Mouse (Mus musculus) midbrain, embryonic 14.5 days (tissue): ENCODE measurements around the gene Hoxd8. TPM values are rescaled to one million over a fixed set of nuclear protein-coding genes. Genes with fewer than 3 reads are reported as not detected.

Experiments used
- ATAC-seq: fragments of 200-750 bp; cut with Nextera tagmentation; 2 replicates; pipeline ENCODE4 v1.8.0; 2017; ENCODE audit warnings: moderate number of reproducible peaks, moderate library complexity; ENCODE audit not compliant: low FRiP score, low TSS enrichment
- DNase-seq: peaks from one replicate; pipeline ENCODE4 v3.0.0-alpha.2; 2015
- H3K27ac ChIP-seq: fragments of 300-500 bp; sonication (generic); replicated peaks from 2 replicates; pipeline ENCODE4 v1.5.1; 2014; ENCODE audit warnings: mild to moderate bottlenecking, low read depth, low read length, moderate library complexity
- H3K27me3 ChIP-seq: fragments of 300-500 bp; sonication (generic); 2 replicates; pipeline ENCODE4 v1.6.1; 2014; ENCODE audit warnings: low read length, control low read depth, mixed read lengths; ENCODE audit not compliant: control insufficient read depth, insufficient read depth
- H3K36me3 ChIP-seq: fragments of 300-500 bp; sonication (generic); 2 replicates; pipeline ENCODE4 v1.6.1; 2014; ENCODE audit warnings: low read length, control low read depth; ENCODE audit not compliant: control insufficient read depth, insufficient read depth
- H3K4me1 ChIP-seq: fragments of 300-500 bp; sonication (generic); 2 replicates; pipeline ENCODE4 v1.6.1; 2014; ENCODE audit warnings: mild to moderate bottlenecking, antibody characterized with exemption, low read length, control low read depth; ENCODE audit not compliant: control insufficient read depth, insufficient read depth
- H3K4me2 ChIP-seq: fragments of 300-500 bp; sonication (generic); 2 replicates; pipeline ENCODE4 v1.6.1; 2014; ENCODE audit warnings: mild to moderate bottlenecking, low read length, moderate library complexity
- H3K4me3 ChIP-seq: fragments of 300-500 bp; sonication (generic); replicated peaks from 2 replicates; pipeline ENCODE4 v1.5.1; 2014; ENCODE audit warnings: low read depth, low read length
- H3K9ac ChIP-seq: fragments of 300-500 bp; sonication (generic); replicated peaks from 2 replicates; pipeline ENCODE4 v1.6.1; 2014; ENCODE audit warnings: mild to moderate bottlenecking, low read length, moderate library complexity
- H3K9me3 ChIP-seq: fragments of 300-500 bp; sonication (generic); 2 replicates; pipeline ENCODE4 v1.6.1; 2016; ENCODE audit warnings: low read length, control low read depth, mixed read lengths; ENCODE audit not compliant: control insufficient read depth
- WGBS: fragments of 180-500 bp; shearing (Covaris S2); extraction: QIAGEN DNeasy Blood & Tissue Kit; methylation state at CpG from one replicate; pipeline ENCODE4 v1.1.7; 2014; 5-methylcytosine and 5-hydroxymethylcytosine counted together
- microRNA counts: library from miRNA; unstranded; fragments of <30 nt; microRNA quantifications from one replicate; lab custom pipeline; 2016
- microRNA-seq: library from miRNA; unstranded; fragments of <30 nt; microRNA quantifications from one replicate; pipeline ENCODE4, GENCODE M21; 2016
- polyA plus RNA-seq: library from polyadenylated mRNA; unstranded; fragments of >200 nt; fragmentation: Nextera tagmentation; extraction: Ambion mirVana; gene quantifications from 2 replicates; pipeline ENCODE4 v1.2.1, GENCODE M21; 2014

Hoxd8 gene
- polyA plus RNA-seq, 1 experiment from 2014 or later: not detected

DNA sequence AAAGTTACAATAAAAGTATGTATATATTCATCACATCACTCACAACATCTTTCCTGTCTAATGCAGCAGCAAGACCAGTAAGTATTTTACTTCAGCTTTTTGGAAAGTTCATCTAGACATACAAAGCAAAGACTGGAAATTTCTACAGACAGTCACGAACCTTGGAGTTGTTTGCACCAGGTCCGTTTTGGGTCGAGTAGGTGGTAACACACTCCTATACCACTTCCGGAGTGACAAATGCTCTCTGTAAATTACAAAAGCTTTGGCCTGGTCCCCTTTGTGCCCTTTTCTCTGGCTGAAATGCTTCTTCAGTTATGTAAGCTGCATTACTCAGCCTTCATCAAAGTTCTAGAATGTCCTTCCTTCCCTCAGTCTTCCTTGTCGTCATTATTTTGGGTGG is 49.3 kb downstream of the Hoxd8 start:
- WGBS: 20% methylated on average over 5 of the region's 5 CpGs
- no peak overlapping the region for H3K4me2 ChIP-seq
- no peaks in the 10 kb centered on the region for H3K36me3 ChIP-seq
- DNase-seq (no peak), ATAC-seq (no peak)
- H3K9me3 ChIP-seq: 0 out of 2 replicates have a peak, but pooled peaks cover 3% of the 10 kb centered on the region
- H3K4me1 ChIP-seq: peaks cover 9% of the 10 kb centered on the region; the same call in 1 of the 2 replicates
- no peak overlapping the region for H3K9ac ChIP-seq
- peaks cover 95% of the 10 kb centered on the region for H3K27me3 ChIP-seq
- no peak overlapping the region for H3K4me3 ChIP-seq
- H3K27ac ChIP-seq: no peak overlapping the region

MicroRNAs within 50 kb of the gene (microRNA counts, 519-probe panel; counts per million panel counts)
- not detected for microRNA mmu-miR-10b (lab: Ali Mortazavi, UCI)

Small RNAs within 50 kb of the gene (microRNA-seq; reads per million reads assigned to microRNA genes)
- gene Gm44463: not detected
- 443 reads per million, percentile 71 among the genes with 10 or more reads in this experiment for gene Mir10b

Other genes with a start within 250 kb of the Hoxd8 start
- gene Lnpk, start 125.2 kb upstream of the Hoxd8 start, polyA plus RNA-seq: 58.2 and 61.4 TPM in 2 replicates
- 1.2 and 1.7 TPM in 2 replicates for gene Evx2, start 45.1 kb upstream of the Hoxd8 start, polyA plus RNA-seq
- gene Hoxd13, start 36.3 kb upstream of the Hoxd8 start, polyA plus RNA-seq: 0.11 TPM in 1 of 2 replicates, not detected in the other
- gene Hoxd12, start 29.6 kb upstream of the Hoxd8 start, polyA plus RNA-seq: not detected in 2 replicates
- gene Hoxd11, start 25.1 kb upstream of the Hoxd8 start, polyA plus RNA-seq: not detected in 2 replicates
- not detected in 2 replicates for gene Hoxd10, start 12.7 kb upstream of the Hoxd8 start, polyA plus RNA-seq
- gene Hoxd9, start 6.9 kb upstream of the Hoxd8 start, polyA plus RNA-seq: not detected in 2 replicates
- not detected in 2 replicates for gene Hoxd3, start 7.3 kb downstream of the Hoxd8 start, polyA plus RNA-seq
- not detected in 2 replicates for gene Hoxd4, start 7.3 kb downstream of the Hoxd8 start, polyA plus RNA-seq
- not detected in 2 replicates for gene Gm28230, start 22.1 kb downstream of the Hoxd8 start, polyA plus RNA-seq
- not detected in 2 replicates for gene Hoxd1, start 58.4 kb downstream of the Hoxd8 start, polyA plus RNA-seq
- 167 and 193 TPM in 2 replicates for gene Mtx2, start 121.2 kb downstream of the Hoxd8 start, polyA plus RNA-seq